Mouse (Mus musculus): ENCODE measurements around the gene Ankmy2.

The Ankmy2 gene

GRCm38 (mm10) chr12:36216905-36217304 is 60.0 kb downstream of the Ankmy2 start:
- in situ Hi-C loops (cut with MboI; ENCODE audit: unreplicated experiment in 2 of 2): loop anchor here (5.0 to 25.0 kb wide), 13 partner anchors 98 to 1895 kb away; partner anchors contain the start of genes Sostdc1 (in 1 of the 2) and Tspan13 (in 1 of the 2)

GRCm38 (mm10) chr12:36224392-36224791 is 67.5 kb downstream of the Ankmy2 start:
- in situ Hi-C loops (cut with MboI; ENCODE audit: unreplicated experiment in 2 of 2): loop anchor here in 1 of 2 experiments (25.0 kb wide), 2 partner anchors 713 to 1888 kb away; no protein-coding TSS in a partner anchor

GRCm38 (mm10) chr12:36231386-36231785 is 74.5 kb downstream of the Ankmy2 start:
- in situ Hi-C loops (cut with MboI; ENCODE audit: unreplicated experiment in 2 of 2): no loop called here

- in situ Hi-C loops (cut with MboI; ENCODE audit: unreplicated experiment in 2 of 2): no loop called here
Measured at GRCm38 (mm10) chr12:36241171-36241570, 84.3 kb downstream of the Ankmy2 start.

Measured in v-Abl transformed pro-B cells (cell line).